Mouse (Mus musculus) CD4-positive, CD25-positive, alpha-beta regulatory T cell, adult 4 months (primary cell): ENCODE data around the gene Wnk1. TPM values are rescaled to one million over a fixed set of nuclear protein-coding genes. Genes with fewer than 3 reads are reported as not detected.

Experiments used
- ATAC-seq: one replicate; pipeline ENCODE4 v1.8.0; 2017
- polyA plus RNA-seq, 2 experiments: library from polyadenylated mRNA; unstranded; fragments of 100-300 nt; shearing (Covaris generic); gene quantifications; one replicate each; pipeline ENCODE4 v1.2.1; 2017

Gene Wnk1
- polyA plus RNA-seq, 2 experiments from 2014 or later, result 116 to 132 TPM

DNA sequence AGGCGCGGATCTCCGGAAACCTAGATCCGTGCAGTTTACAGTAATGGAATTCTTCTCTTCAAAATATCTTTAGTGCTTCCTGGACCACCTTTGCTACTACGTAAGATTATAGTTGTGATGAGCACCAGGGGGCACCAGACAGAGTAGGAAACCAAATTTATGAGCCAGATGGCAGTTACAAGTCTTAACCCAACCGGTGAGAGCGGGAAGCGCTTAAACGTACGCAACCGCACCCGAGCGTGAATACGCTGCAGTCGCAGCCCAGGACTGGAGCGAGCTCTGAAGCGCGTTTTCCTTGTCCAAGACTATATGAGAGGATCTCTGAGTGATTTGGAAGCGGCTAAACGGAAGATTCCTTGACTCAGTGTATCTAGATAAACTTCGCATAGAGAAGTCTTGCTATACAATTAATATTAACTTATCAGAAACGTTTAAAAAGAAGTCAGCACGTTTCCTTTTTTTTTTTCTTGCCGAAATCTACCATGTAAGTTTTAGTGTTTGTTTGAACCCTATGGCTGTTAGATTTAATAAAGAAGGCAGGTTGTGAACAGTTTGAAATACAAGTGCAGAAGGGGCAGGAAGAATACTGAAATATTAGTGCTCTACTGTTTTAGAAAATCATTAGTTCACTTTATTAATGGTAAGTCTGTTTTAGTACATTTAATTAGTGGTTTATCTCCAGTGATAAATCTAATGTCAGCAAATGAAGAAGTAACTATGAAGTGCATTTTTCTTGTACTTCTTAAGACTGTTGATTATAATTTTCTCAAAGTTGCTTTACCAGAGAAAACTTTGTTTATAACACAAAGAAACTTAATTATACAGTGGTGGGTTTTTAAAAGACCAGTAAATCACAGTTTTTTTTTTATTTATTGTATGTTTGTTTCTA is 1.4 kb upstream of the Wnk1 start:
- ATAC-seq, result peak; percentile 61

DNA sequence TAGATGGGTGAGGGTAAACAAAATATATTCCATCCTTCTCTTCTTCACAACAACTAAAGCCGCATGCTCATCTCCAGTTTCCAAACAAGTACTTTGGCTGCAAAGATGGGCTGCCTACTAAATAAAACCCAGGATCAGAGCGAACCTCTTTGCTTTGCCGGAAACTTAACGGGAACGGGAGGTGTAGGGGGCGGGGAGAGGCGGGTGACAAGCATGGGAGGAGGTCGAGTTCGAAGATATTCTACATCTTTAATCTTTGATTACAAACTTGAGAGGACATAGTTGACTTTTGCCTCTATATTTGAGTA is 738 bp upstream of the Wnk1 start:
- ATAC-seq, result no peak

DNA sequence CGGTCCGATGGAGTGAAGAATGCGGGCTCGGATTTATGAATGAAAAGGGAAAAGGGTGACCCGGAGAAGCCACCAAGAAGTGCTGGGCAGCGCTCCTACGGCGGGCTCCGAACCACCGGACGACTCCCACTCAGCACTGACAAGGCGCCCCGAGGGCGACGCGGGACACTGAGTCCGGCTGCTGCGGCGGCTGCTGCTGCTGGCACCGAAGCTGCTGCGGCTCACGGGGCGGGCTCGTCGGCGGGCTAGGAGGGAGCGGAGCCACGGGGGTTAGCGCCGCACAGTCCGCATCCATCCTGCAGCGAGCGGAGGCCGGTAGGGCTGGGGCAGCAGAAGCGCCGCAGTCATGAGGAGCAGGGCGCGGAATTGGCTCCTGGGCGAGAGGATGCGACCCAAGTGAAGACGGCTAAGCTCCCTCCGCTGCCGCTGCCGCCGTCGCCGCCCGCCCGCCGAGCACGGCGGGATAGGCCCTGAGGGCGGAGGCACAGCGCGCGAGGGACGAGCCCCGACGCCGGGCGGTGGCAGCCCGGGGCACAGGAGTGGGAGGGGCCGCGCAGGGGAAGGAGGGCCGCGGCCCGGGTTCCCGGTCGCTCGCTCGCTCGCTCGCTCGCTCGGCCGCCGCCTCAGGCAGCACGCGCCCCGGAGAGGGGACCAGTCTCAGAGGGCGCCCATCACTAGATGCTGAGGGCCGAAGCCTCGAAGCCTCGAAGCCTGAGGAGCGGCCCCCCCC is 671 bp downstream of the Wnk1 start:
- ATAC-seq, result peak; percentile 38

DNA sequence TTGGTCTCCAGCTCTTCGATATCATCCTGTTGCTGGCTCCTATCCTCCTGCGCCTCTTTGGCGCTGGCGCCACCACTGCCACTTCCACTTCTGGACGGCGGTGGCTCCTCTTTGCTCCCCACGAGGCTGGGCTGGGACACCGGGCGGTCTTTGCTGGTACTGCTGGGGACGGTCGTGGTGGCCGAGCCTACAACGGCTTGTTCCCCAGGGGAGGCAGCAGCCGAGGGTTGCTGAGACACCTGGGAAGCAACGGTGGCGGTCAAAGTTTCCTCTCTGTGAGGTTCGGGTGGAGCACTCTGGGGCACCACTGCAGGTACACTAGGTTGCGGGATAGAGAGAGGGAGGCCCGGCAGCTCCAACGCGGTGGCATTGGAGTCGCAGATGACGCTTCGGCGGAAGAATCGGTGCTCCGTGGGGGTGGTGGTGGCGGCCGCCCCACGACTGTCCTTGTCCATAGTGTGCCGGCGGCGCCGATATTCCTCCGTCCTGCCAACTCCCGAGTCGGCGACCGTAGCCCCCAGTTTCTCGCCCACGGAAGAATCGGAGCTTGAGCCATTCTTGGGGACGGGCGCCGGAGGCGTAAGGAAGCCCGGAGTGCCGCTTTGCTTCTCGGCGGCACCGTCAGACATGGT is 1.4 kb downstream of the Wnk1 start:
- peak; percentile 24 for ATAC-seq

DNA sequence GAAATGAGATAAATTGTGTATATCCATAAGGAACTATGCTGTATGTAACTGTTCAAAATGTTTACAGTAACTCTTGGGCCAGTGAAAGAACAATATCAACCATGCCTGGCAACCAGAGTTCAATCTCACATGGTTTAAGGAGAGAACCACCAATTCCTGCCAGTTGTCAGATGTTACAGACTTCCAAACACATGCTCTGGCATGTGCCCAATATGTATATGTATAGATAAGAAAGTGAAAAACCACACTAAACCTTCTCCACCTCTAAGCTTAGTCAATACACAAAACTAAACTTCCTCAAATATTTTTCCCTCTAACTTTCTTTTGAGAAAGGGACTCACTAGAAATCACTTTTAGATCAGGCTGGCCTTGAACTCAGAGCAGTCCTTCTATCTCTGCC is 13.9 kb downstream of the Wnk1 start:
- no peak for ATAC-seq

DNA sequence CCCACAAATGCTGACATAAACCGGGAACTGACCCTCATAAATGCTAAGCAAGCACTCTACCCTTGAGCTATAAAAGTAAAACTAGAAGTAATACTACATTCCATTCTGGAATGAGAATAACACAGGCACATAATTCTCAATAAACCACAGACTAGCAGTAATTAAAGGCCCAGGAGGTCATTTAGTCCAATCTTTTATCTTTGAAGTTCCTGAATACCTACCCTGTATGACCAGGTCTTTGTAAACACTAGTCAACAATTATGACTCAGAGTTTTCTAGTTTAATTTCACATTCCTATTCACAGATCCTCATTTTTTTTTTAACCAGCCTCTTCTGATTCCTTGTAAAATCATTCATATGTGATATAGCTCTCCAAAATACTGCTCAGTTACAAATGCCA is 14.7 kb downstream of the Wnk1 start:
- ATAC-seq, result no peak

DNA sequence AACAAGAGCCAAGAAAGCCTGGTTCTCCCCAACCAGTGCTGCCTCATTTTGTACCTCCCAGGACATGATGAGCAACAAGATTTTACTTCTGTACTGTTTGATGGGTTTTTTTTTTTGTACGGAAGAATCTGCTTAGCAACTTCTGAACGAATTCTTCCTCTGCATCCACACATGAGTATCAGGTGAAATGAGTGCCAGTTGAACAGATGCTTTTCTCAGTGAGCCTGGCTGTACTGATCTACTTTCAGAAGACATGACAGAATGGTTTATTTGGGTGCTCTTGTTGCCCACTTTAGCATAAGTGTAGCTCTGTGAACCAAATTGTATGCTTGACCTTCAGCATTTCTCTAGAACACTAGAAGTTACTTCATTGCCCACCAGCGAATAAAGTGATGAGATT is 16.4 kb downstream of the Wnk1 start:
- ATAC-seq, result no peak

DNA sequence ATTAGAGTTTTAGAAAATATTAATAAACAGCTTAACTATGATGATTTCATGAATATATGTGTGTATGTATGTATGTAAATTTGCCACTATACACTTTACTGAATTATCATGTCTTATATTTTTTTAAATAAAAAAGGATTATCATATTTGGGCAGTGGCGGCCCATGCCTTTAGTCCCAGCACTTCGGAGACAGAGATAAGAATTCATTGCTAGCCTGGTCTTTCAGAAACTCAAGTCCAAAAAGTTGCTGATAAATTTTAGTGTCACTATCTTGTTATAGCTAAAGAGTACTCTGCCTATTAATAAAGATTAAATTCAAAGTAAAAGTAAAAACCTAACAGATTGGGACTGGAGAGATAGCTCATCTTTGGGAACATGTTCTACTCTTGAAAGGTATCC is 18.8 kb downstream of the Wnk1 start:
- ATAC-seq, result no peak

DNA sequence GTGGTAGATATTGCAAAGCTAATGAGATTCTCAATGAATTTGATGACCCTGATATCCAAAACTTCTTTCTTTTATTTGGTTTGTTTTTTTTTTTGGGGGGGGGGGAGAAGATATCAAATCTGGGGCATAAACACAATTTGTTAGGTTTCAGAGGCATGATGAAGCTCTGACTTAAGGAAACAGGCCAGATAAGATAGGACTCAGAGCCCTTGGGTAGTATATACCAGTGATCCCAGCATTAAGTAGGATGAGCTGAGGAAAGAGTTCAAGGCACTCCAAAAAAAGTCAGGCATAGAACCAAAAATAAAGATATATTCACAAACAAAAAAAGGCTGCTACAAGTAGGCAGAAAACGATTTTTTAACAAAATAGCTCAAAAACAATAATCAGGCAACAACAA is 25.3 kb downstream of the Wnk1 start:
- no peak for ATAC-seq

DNA sequence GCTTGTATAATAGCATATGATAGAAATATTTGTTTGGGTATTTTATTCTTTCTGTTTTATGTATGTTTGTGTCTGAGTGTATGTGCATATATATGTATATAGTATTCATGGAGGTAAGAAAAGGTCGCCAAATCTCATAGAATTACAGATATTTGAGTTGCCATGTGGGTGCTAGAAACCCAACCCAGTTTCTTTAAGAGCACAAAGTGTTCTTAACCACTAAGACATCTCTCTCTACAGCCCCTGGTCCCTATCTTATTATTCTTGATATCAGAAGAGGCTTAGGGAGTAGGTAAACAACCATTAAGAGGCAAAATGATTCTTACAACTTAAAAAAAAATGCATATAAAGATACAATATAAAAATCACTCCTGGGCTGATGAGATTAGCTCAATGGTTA is 27.0 kb downstream of the Wnk1 start:
- ATAC-seq, result no peak

DNA sequence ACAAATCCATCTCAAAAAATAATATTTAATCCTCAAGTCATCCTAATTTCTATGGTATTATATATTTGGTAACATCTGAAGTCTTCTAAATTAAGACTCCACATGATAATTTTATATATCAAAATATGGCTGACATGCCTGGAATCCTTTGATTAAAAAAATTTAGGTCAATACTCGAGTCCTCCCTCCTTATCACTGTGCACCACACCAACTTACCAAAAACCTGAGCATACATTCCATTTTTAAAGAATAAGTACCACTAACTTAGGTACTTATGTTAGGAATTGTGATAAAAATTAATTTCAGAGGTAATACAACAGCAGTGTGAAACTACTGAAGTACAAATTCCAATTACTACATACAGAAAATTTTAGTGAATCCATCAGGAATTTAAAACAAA is 27.5 kb downstream of the Wnk1 start:
- no peak for ATAC-seq

DNA sequence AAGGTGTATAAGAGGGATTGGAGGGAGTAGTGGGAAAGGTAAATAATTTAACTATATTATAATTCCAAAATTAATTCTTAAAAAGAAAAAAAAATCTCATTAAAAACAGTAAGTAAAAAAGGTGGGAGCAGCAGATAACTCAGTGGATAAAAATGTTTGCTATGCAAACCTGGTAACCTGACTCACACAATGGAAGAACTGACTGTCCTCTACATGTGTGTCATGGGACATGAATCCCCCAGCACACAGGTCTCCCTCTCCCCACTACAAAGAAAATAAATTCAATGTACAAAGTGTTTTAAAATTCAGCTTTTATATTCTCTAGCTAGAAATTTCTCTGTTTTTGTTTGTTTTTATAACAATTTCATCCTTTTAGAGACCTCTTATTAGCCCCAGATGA is 27.9 kb downstream of the Wnk1 start:
- ATAC-seq, result no peak

DNA sequence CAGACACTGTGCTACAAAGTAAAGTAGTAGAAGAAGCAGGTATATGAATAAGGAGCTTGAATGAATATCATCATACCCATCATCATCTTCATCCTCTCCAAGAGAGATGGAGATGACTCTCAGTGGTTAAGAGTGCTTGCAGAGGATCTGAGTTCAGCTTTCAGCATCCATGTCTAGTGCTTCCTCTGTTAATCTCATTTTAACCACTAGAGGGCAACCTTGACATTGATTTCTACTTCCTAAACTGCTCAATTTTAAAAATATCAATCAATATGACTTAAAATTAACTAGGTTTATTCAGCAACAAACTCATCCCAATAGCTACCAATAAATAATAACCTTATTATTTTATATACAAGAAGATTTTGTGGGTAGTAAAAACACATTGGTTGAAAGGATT is 36.8 kb downstream of the Wnk1 start:
- ATAC-seq, result peak; percentile 89

DNA sequence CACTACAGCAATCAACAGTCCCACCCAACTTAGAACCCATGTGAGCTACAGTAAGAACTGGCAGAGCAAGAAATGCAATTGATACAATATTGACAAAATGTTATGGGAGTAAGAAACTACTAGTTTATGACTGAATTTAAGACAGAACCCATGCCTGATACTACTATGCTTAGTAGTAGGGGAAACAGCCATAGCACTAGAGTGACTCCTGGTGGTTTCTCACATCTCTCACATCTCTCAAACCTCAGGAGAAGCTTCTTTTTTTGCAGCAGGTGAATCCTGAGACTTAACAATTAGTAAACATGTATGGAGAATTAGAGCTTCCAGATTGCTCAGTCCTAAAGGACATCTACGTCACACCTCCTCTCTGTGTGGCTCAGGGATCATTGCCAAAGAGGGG is 42.0 kb downstream of the Wnk1 start:
- ATAC-seq, result no peak

DNA sequence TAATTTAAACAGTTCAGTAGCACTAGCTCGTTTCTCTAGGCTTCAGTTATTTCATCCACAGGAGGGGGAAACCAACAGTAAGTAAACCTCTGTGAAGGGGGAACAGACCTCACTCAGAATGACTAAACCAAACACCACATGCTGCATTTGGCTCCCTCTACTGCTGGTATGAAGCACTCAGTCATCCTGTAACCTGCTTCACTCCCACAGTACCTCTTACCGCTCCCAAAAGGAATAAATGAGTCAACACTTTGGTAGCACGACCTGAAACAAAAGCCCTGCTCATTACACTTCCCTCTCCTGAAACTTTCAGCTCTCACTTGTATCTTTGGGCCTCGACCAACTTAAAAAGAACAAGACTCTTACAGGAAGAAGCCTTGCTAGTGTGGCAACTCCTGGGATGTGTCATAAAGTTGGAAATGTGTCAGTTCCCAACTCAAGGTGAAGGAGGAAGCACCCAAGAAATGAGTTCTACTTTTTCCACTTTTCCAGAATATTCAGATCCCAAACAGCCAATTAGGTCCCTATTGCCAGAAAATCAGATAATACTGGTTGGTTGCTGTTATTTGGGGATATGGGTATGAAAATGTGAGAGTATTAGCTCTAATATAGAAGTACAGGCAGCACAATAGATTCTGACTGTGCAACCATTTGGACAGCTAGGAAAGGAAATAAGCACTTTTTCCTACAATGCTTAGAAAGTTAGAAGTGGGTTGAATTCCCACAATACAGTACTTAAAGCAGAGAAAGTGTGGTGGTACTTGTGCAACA is 114.1 kb downstream of the Wnk1 start:
- no peak for ATAC-seq

DNA sequence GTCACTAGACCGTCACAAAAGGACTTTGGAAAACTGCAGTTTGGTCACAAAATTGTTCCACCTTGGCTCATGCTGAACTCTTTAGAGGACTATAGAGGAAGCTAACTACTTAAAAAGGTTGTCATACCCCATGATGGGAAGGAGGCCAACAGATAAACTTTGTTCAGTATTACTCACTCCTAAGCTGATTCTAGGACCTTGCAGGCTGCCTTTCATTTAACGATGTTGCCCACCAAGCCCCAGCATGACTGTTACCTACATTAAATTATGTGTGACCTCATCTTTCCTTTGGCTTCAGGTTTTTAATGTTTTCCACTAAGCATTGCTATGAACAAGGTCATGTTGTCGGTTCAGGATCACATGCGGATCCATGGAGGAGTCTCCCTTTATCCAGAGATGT is 115.9 kb downstream of the Wnk1 start:
- ATAC-seq, result no peak

DNA sequence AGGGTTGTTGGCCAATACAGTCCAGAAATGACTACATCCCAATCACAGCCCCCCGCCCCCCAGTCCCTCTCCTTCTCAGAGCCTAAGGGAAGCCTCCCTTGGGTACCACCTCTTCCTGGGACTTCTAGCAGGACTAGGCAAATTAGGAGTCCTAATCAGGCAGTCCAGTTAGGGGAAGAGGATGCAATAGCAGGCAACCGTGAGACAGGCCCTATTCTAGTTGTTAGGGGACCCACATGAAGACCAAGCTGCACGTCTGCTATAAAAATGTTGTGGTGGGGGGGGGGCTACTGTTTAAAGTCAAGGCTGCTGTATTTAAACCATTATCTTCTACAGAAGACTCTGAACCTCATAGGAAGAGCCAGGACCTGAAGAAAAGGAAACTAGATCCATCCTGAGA is 116.3 kb downstream of the Wnk1 start:
- no peak for ATAC-seq

DNA sequence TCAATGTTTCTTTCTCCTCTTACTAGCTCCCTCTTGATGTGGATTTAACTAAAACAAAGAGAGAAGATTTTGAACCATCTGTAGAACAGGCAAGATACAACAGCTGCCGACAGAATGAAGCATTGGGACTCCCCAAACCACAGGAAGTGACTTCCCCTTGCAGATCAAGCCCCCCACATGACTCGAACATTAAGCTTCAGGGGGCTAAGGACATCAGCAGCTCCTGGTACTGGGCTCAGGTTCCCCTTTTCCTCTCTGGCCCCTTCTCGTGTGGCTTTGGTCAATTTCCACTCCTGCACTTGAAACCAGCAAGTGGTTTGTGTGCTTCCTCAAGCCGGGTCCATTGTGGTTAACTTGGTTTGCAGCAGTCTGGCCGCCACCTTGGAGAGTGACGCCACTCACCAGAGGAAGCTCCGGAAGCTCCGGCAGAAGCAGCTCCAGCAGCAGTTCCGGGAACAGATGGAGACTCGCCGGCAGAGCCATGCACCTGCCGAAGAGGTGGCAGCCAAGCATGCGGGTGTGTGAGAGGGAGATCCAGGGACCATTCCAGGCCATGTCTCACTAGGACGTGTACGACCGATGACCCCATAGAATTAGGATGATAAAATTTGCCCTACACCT is 119.8 kb downstream of the Wnk1 start:
- ATAC-seq, result peak; percentile 69

DNA sequence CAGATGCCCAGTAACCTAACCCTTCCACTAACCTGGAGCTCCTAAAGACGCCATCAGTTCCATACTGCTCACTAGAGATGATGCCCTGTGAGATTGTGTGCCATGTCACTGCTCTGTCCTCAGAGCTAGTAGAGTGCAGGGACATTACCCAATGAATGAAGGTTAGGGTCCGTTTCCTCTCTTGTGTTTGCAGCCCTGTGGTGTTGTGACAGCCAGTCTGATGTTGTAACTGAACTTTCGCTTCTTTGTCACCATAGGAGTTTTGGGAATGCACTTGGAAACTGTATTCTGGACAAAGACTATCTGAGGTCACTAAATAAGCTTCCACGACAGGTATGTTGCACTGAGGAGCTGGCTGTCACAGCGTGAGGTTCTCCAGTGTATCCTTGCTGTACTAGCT is 122.8 kb downstream of the Wnk1 start:
- no peak for ATAC-seq

DNA sequence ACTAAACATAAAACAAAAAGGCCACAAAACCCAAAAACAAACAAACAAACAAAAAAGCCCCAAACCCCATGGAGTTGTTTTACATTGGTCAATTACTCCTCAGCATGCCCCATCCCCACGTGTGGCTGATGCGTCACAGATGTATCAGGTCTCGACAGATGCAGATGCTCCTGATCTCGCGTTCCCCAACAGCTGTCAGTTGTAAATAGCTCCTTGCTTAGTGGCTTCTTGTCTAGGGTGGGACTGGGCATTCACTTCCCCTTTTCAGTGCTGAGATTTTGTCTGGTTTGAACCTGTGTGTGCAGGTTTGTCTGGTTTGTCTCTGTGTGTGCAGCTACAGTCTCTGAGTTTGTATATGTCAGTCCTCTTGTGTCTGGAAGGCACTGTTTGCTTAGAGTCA is 126.4 kb downstream of the Wnk1 start:
- ATAC-seq, result no peak

DNA sequence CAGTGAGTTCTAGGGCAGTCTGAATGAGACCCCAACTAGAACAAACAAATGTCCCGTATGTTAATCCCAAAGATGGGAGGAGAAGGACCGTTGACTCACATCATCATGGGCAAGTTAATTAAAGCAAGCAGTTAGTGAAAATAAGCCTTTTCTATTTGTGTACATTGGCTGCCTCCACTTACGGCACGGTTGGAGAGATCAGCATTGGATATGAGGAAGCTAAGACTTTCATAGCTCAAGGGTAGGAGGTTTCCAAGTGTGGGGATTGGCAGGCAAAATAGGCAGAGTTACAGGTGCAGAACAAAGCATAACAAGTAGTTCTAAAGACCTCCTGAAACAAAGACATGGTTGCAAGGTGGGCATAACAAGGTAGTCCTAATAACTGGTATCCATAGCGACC is 133.0 kb downstream of the Wnk1 start:
- no peak for ATAC-seq

DNA sequence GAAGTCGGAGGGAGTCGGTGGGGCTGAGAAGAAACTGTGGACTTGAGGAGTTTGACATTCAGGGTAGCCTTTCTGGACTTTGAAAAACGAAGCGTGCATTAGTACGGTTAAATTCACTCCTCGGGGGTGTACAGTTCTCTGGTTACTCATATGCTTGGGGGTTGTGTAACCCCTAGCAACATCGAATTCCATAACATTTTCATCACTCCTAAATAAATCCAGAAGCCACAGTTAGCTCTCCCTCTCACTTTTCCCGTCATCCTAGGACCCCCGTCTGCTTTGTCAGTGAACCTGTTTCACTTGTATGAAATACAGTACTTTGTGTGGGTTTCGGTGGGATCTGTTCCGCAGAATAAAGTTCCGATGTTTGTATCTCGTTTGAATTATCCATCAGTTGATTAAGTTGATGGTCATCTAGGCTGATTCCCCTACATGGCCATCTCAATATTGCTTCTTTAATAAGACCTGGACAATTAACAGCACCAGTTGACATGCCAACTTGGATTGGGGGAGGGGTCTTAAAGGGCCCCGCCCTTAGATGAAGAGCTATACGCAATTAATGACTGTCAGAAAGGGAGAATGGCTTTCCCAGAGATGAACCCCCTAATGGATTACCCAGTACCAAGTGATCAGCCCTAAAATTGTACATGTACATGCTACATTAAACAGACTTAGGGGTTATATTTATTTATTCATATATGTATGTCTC is 135.2 kb downstream of the Wnk1 start:
- ATAC-seq, result no peak
